Mouse (Mus musculus) small intestine, adult 2 months (tissue): ENCODE data around the gene Slc40a1.

Experiments used
- CTCF ChIP-seq: fragments of 200-500 bp; IDR thresholded peaks from 2 replicates; pipeline ENCODE4 v1.5.1; 2012; ENCODE audit warnings: low read depth, mild to moderate bottlenecking, control low read depth, inconsistent platforms, low read length, moderate library complexity, mixed read lengths; ENCODE audit not compliant: insufficient replicate concordance, insufficient read length; ENCODE audit errors: extremely low read depth
- POLR2A ChIP-seq: fragments of 200-500 bp; IDR thresholded peaks from 2 replicates; pipeline ENCODE4 v1.6.1; 2012; ENCODE audit warnings: low read depth, mild to moderate bottlenecking, control low read depth, inconsistent platforms, low read length, moderate library complexity

GRCm38 (mm10) chr1:45917136-45917803 is 9.1 kb downstream of the Slc40a1 start:
- TF ChIP-seq CTCF (no peak), POLR2A (no peak)
